Mouse (Mus musculus): Measurements from ENCODE around the gene Txn2. TPM values are rescaled to one million over a fixed set of nuclear protein-coding genes. Genes with fewer than 3 reads are reported as not detected.

The Txn2 gene
- 121 and 127 TPM in 2 replicates for polyA plus RNA-seq (2012; rRNA removed)

GRCm38 (mm10) chr15:77928673-77929331 lies at the start of gene Txn2:
Gene Txn2 (minus strand): TSS chr15:77929006.

GRCm38 (mm10) chr15:77970470-77971292 lies 41.9 kb upstream of the Txn2 start, which contains the start of gene Eif3d:
Gene Eif3d (minus strand): TSS chr15:77970813.

GRCm38 (mm10) chr15:77956404-77956901 lies 27.6 kb upstream of the Txn2 start, which contains the start of gene Foxred2:
Gene Foxred2 (minus strand): TSS chr15:77956722.

Other genes with a start within 250 kb of the Txn2 start
- 0.01 TPM in 1 of 2 replicates, not detected in the other for gene Apol7e, start 230.1 kb downstream of the Txn2 start, polyA plus RNA-seq (2012; rRNA removed)
- gene Apol9b, start 200.0 kb downstream of the Txn2 start, polyA plus RNA-seq (2012; rRNA removed): 0.03 and 0.07 TPM in 2 replicates
- gene Apol8, start 172.0 kb downstream of the Txn2 start, polyA plus RNA-seq (2012; rRNA removed): 42.8 and 44.5 TPM in 2 replicates
- 23.4 and 23.7 TPM in 2 replicates for gene Myh9, start 86.8 kb downstream of the Txn2 start, polyA plus RNA-seq (2012; rRNA removed)
- gene Foxred2, start 27.7 kb upstream of the Txn2 start, polyA plus RNA-seq (2012; rRNA removed): 0.90 and 1.2 TPM in 2 replicates
- 134 and 150 TPM in 2 replicates for gene Eif3d, start 41.8 kb upstream of the Txn2 start, polyA plus RNA-seq (2012; rRNA removed)
- gene Cacng2, start 191.0 kb upstream of the Txn2 start, polyA plus RNA-seq (2012; rRNA removed): not detected in 2 replicates
- 10.8 and 13.8 TPM in 2 replicates for gene Ift27, start 245.1 kb upstream of the Txn2 start, polyA plus RNA-seq (2012; rRNA removed)

All from liver, embryonic 14 days (tissue).